Mouse (Mus musculus) fibroblast of lung, adult 2 months (primary cell): ENCODE measurements around the gene Cdh12.
"Not testable (repeated sequence)": the region's sequence is repeated elsewhere in the genome, so short reads cannot be mapped to it uniquely, and the experiment has no call there.

Experiments
- DNase-seq: peaks from one replicate; pipeline ENCODE4 v3.0.0-alpha.2; 2011; ENCODE audit warnings: low read depth

Gene Cdh12

GRCm38 (mm10) chr15:20448861-20449663 lies at the start of gene Cdh12:
Cdh12 (plus strand) TSS chr15:20449265.
- DNase-seq = no peak

- no peak for DNase-seq
These were observed 45.5 kb upstream of the Cdh12 start for GRCm38 (mm10) chr15:20403596-20403995.

GRCm38 (mm10) chr15:20413397-20413796 lies 35.7 kb upstream of the Cdh12 start:
- DNase-seq = no peak

GRCm38 (mm10) chr15:20436356-20436755 lies 12.7 kb upstream of the Cdh12 start:
- no peak for DNase-seq

GRCm38 (mm10) chr15:20450558-20450957 lies 1.5 kb downstream of the Cdh12 start:
- DNase-seq = no peak

GRCm38 (mm10) chr15:20458508-20458907 lies 9.4 kb downstream of the Cdh12 start:
- DNase-seq = no peak

GRCm38 (mm10) chr15:20462500-20462899 lies 13.4 kb downstream of the Cdh12 start:
- DNase-seq = no peak

GRCm38 (mm10) chr15:20463601-20464000 lies 14.5 kb downstream of the Cdh12 start:
- DNase-seq = no peak

GRCm38 (mm10) chr15:20550979-20551378 lies 101.9 kb downstream of the Cdh12 start:
- no peak for DNase-seq

GRCm38 (mm10) chr15:20571012-20571411 lies 121.9 kb downstream of the Cdh12 start:
- no peak for DNase-seq

- DNase-seq = no peak
These were observed 133.6 kb downstream of the Cdh12 start for GRCm38 (mm10) chr15:20582567-20583075.

GRCm38 (mm10) chr15:20591599-20591998 lies 142.5 kb downstream of the Cdh12 start:
- DNase-seq = no peak

GRCm38 (mm10) chr15:20605751-20606150 lies 156.7 kb downstream of the Cdh12 start:
- DNase-seq = not testable (repeated sequence)

- no peak for DNase-seq
These were observed 185.5 kb downstream of the Cdh12 start for GRCm38 (mm10) chr15:20634593-20634992.

- no peak for DNase-seq
These were observed 190.1 kb downstream of the Cdh12 start for GRCm38 (mm10) chr15:20639155-20639554.

GRCm38 (mm10) chr15:20642905-20643414 lies 193.9 kb downstream of the Cdh12 start:
- DNase-seq = no peak

GRCm38 (mm10) chr15:20660221-20660620 lies 211.2 kb downstream of the Cdh12 start:
- DNase-seq = no peak

GRCm38 (mm10) chr15:20666650-20667049 lies 217.6 kb downstream of the Cdh12 start, which contains the start of gene Acot10:
Acot10 (minus strand) TSS chr15:20666750.
- DNase-seq = no peak

GRCm38 (mm10) chr15:20667350-20667749 lies 218.3 kb downstream of the Cdh12 start:
- DNase-seq = no peak

GRCm38 (mm10) chr15:20667989-20668388 lies 218.9 kb downstream of the Cdh12 start:
- DNase-seq = no peak

GRCm38 (mm10) chr15:20669507-20669906 lies 220.4 kb downstream of the Cdh12 start:
- not testable (repeated sequence) for DNase-seq

GRCm38 (mm10) chr15:20682719-20683118 lies 233.7 kb downstream of the Cdh12 start:
- DNase-seq = no peak

GRCm38 (mm10) chr15:20684200-20684599 lies 235.1 kb downstream of the Cdh12 start:
- no peak for DNase-seq
